Mouse (Mus musculus) kidney, postnatal 14 days (tissue): Measurements from ENCODE around the gene Grifin.
A peak's percentile ranks its signal among the peaks of the same experiment; 100 is the strongest.

Experiments
- DNase-seq: peaks from one replicate; pipeline ENCODE4 v3.0.0; 2022; ENCODE audit warnings: mixed read lengths

Gene Grifin

DNA sequence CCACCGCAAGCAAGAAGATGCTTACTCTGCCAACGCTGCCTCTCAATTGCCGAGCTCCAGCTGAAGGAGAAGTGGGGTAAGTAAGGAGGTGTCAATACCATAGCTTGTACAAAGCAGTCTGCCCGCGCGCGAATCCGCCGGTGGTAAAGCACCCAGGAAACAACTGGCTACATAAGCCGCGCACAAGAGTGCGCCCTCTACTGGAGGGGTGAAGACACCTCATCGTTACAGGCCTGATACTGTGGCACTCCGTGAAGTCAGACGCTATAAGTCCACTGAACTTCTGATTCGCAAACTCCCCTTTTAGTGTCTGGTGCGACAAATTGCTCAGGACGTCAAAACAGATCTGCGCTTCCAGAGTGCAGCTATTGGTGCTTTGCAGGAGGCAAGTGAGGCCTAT is 18.5 kb downstream of the Grifin start:
- DNase-seq, result no peak

DNA sequence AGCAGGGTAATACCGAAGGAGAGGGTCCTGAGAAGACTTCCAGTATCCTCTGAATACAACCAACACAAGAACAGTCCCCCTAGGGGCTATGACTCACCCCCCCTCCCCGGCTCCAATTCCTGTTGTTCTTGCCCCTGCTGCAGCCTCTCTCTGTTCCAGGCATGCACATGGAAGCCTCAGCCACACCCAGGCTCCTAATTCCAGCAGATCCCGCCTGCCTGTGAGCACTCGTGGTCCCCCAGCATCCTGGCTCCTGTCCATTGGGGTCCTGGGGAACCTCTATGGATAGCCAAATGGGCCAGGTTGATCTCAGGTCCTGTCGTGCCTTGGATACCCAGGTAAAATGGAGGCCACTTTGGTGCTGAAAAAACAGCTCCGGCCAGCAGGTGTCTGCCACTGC is 19.2 kb downstream of the Grifin start:
- DNase-seq, result no peak

DNA sequence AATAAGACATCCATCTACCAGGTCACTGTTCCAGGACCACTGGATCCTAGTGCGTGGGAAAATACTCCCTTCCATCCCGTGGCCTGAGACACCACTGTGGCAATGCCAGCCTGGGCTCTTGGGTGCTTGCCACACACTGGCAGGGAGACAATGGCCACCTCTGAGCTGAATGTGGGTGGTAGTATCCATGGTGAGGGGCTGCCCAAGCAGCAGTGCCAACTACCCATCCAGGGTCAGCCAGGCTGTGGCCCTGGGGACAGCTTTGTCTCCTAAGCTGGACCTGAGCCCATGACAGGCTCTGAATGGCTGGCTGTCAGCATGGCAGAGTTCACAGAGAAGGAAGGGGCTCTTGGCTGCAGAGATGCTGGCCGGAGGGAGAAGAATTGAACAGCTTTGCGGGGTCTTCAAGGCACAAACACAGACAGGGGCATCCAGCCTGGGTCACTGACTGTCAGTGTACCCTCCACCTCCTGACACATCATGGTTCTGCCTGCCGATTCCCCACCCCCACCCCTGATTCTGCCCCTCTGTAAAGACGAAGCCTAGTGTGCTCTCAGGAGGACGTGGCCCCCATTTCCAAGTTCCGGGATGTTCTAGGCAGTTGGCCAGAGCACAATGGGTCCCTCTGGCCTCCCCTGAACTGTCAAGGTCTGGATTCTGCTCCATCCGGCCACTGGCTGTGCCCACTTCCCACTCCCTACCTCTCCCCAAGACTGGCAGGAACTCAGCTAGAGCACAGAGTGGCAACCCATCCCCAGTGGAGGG is 21.9 kb downstream of the Grifin start:
- no peak for DNase-seq

DNA sequence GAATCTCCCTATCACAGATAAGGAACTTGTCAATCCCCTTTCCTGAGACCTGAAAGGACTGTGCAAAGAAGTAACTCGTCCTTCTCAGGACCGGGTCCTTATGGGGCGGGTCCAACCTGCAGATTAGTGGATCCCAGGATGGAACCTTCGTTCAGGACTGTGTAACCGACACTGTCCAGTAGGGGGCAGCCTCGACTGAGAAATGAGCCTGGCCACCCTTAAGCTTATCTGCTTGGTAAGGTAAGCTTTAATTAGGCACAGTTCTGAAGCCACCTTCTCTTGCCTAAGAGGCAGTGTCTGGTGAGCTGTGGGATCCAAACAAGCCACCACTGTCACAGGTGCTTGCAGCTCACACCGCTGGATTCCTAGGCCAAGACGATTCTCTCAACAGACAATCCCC is 24.8 kb downstream of the Grifin start:
- DNase-seq, result peak; percentile 82

DNA sequence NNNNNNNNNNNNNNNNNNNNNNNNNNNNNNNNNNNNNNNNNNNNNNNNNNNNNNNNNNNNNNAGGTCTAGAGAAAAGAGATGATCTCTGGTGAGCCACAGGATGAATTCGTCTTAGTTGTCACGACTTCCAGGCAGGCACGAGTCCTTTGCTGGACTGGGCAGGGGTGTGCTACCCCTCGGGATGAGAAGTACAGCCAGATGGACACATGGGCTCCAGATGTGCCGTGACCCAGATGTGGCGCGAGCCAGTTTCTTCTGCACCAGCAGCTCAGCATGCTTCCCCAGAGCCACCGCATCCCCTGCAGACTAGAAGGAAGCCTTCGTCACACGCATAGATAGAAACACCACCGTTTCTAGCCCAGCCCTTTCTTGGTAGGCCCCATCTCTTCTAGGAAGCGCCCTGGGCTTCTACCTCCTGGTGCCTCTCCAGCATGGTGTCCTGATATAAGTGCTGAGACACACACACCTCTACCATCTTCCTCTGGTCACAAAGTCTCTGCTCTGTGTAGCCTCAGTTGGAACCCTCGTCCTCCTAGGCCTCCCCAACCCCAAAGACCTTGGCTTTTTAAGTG is 26.7 kb downstream of the Grifin start:
- DNase-seq, result no peak

DNA sequence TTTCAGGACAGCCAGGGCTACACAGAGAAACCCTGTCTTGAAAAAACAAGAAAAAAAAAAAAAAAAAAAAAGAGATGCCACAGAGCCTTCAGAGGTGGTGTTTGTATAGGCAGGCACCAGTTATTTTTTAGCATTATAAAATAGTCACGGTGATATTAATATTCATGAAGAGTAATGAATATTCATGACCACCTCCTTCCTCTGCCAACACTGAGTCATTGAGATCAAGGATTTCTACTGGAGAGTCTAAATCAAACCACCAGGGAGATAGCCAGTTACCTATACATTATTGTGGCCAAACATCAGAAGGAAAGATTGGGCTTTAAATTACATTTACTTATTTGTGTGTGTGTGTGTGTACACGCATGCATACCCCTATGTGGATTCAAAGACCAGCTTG is 38.1 kb downstream of the Grifin start:
- DNase-seq, result no peak

DNA sequence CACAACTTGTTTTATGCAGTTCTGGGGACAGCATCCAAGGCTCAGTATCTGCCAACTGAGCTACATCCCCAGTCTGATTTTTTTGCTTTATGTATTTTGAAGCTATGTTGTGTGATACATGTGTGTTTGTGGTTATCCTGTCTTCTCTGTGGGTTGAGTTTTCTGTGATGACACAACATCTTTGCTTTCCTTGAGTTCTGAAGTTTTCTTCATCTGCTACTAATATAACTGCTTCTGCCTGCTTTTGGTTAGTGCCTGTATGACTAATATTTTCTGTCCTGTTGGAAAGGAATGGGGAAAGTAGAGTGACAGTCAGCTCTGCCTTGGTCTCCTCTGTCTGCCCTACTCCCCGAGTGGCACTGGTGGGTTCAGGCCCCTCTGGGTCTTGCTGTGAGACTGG is 43.7 kb downstream of the Grifin start:
- no peak for DNase-seq

DNA sequence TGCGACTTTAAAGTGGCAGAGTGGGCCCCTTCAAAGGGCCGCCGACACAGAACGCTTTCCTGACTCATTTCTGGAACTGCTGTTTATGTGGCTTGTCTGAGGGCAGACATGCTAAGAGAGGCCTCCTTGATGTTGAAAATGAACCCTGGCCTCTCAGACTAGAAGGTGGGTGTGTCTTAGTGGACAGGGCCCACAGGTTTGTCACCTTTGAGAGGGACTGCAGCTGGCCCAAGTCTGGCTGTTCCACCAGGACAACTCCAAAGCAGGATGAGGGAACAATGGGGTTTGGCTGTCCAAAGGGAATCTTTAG is 47.0 kb downstream of the Grifin start:
- DNase-seq, result no peak

DNA sequence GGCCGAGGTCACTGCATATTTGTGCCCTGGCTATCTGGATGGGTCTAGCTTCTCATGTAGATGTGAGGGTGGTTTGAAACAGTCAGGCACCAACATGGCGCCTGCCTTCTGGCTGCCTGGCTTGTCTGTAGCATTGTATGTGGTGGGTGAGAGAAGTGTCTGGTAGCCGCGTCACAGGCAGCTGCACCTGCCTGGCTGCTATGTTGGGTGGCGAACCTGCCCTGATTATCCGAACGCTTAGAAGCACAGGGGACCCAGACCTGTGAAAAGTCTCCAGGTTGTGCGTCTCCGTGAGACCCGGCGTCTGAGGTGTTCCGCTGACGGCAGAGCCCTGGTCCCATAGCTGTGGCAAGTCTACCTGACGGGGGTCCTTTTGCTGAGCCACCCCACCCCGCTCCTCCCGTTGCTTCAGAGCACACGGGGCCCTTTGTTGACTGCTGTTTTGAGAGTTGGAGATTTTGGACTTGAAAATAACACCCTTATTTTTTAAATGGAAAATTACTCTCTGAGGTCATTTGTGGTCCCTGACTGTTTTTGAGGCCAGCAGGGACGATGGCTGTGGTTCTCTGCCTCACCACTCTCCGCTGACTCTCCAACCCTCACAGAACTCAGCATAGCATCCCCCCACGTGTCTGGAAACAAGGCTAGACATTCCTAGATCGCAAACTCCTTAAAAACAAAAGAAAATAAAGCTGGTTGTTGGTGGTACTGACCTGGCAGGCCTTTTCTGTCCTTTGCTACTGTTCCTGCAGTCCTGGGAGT is 47.5 kb downstream of the Grifin start:
- no peak for DNase-seq

DNA sequence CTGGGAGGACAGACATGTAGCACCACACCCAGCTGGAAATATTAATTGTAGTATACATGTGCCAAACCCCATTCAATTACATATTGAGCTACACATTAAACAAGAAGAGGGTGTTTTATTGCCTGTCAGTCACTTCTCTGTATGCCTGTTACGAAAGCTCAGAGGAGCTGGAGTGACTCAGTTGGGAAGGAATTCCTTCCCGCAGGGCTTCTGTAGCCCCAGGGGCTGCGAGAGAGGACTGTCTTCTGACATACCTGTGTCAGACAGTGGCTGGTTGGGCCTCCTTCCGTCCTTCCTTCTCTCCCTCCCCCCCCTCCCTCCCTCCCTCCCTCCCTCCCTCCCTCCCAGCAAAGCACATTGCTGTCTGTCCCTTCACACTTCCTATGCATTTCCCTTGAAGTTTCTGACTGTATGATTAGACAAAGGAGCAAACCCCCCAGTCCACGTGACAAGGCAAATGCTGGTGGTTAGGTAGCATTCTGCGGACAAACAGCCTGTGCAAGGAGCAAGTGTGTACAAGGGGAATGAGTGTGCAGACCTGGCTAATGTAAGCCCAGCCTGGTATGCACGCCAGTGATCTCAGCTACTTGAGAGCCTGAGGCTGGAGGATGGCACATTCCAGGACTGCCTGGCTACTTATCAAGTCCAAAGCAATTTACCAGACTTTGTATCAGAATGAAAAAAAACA is 49.9 kb downstream of the Grifin start:
- no peak for DNase-seq

DNA sequence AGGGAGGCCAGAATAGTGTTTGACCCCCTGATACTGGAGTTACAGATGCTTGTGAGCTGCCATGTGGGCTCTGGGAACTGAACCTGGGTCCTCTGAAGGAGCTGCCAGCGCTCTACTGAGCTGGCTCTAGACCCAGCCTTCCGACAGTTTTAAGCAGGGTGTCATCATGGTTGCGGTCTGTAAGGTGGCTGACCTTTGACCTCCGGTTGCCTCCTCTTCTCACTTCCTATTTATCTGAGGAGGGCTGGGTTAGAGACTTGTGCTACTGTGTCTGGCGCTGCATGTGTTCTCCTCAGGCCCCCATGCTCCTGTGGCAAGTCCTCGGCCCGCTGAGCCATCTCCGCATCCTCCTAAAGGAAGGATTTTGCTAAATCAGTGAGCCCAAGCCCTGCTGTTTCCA is 51.0 kb downstream of the Grifin start:
- no peak for DNase-seq
